Mouse (Mus musculus) limb, embryonic 14.5 days (tissue): ENCODE data around the gene Slc26a10. TPM values are rescaled to one million over a fixed set of nuclear protein-coding genes. Genes with fewer than 3 reads are reported as not detected.
A peak's percentile ranks its signal among the peaks of the same experiment; 100 is the strongest.

ENCODE experiments used
- ATAC-seq: fragments of 200-750 bp; cut with Nextera tagmentation; 2 replicates; pipeline ENCODE4 v1.8.0; 2017; ENCODE audit warnings: low read depth, moderate number of reproducible peaks, moderate TSS enrichment; ENCODE audit not compliant: low FRiP score
- DNase-seq: peaks from one replicate; pipeline ENCODE4 v3.0.0-alpha.2; 2015; ENCODE audit warnings: low spot score
- H3K27ac ChIP-seq: fragments of 300-500 bp; sonication (generic); replicated peaks from 2 replicates; pipeline ENCODE4 v1.5.1; 2014; ENCODE audit warnings: low read depth, mild to moderate bottlenecking, low read length, moderate library complexity, mixed read lengths
- H3K27me3 ChIP-seq: fragments of 300-500 bp; sonication (generic); 2 replicates; pipeline ENCODE4 v1.6.1; 2014; ENCODE audit warnings: low read length, mixed read lengths; ENCODE audit not compliant: control insufficient read depth, insufficient read depth
- H3K36me3 ChIP-seq: fragments of 300-500 bp; sonication (generic); 2 replicates; pipeline ENCODE4 v1.6.1; 2014; ENCODE audit warnings: mild to moderate bottlenecking, low read length, moderate library complexity, mixed read lengths; ENCODE audit not compliant: control insufficient read depth, insufficient read depth
- H3K4me1 ChIP-seq: fragments of 300-500 bp; sonication (generic); 2 replicates; pipeline ENCODE4 v1.6.1; 2014; ENCODE audit warnings: antibody characterized with exemption, low read length, mixed read lengths; ENCODE audit not compliant: control insufficient read depth, insufficient read depth
- H3K4me2 ChIP-seq: fragments of 300-500 bp; sonication (generic); replicated peaks from 2 replicates; pipeline ENCODE4 v1.6.1; 2014; ENCODE audit warnings: low read depth, mild to moderate bottlenecking, low read length, moderate library complexity; ENCODE audit not compliant: severe bottlenecking
- H3K4me3 ChIP-seq: fragments of 300-500 bp; sonication (generic); replicated peaks from 2 replicates; pipeline ENCODE4 v1.5.1; 2014; ENCODE audit warnings: low read length
- H3K9ac ChIP-seq: fragments of 300-500 bp; sonication (generic); 2 replicates; pipeline ENCODE4 v1.6.1; 2014; ENCODE audit warnings: mild to moderate bottlenecking, low read depth, low read length, moderate library complexity; ENCODE audit not compliant: severe bottlenecking
- H3K9me3 ChIP-seq: fragments of 300-500 bp; sonication (generic); 2 replicates; pipeline ENCODE4 v1.6.1; 2016; ENCODE audit warnings: low read length; ENCODE audit not compliant: control insufficient read depth
- POLR2A ChIP-seq: fragments of 200-500 bp; IDR thresholded peaks from 2 replicates; pipeline ENCODE4 v1.8.0; 2012; ENCODE audit warnings: inconsistent platforms, mild to moderate bottlenecking, moderate library complexity, borderline replicate concordance; ENCODE audit not compliant: insufficient read depth, insufficient read length; ENCODE audit errors: extremely low read depth
- WGBS: fragments of 180-500 bp; shearing (Covaris S2); extraction: QIAGEN DNeasy Blood & Tissue Kit; methylation state at CpG from one replicate; pipeline ENCODE4 v1.1.7; 2014; 5-methylcytosine and 5-hydroxymethylcytosine counted together
- polyA plus RNA-seq, 2 experiments: library from polyadenylated mRNA; depleted of rRNA in 1 of 2; stranded (reverse) in 1 of 2; unstranded in 1 of 2; fragments of >200 nt; fragmentation: Nextera tagmentation in 1 of 2; extraction: Ambion mirVana in 1 of 2; gene quantifications; 2 replicates each; pipeline versions ENCODE4 v1.2.1 to v1.2.3; 2012 to 2014

Slc26a10 gene
- polyA plus RNA-seq, 2 experiments = 0.81 to 2.9 TPM

- no peaks in the 10 kb centered on the region for H3K27me3 ChIP-seq
- WGBS = 63% methylated on average over 5 of the region's 5 CpGs
- no peaks in the 10 kb centered on the region for H3K9me3 ChIP-seq
- no peak for DNase-seq
- ATAC-seq = no peak
- no peak overlapping the region for H3K4me3 ChIP-seq
- no peak overlapping the region for H3K4me2 ChIP-seq
- H3K4me1 ChIP-seq = peaks cover 15% of the 10 kb centered on the region
- no peak overlapping the region for H3K9ac ChIP-seq
- no peak overlapping the region for H3K27ac ChIP-seq
- peaks cover 54% of the 10 kb centered on the region for H3K36me3 ChIP-seq
- no peak for TF ChIP-seq POLR2A
Observed at GRCm38 (mm10) chr10:127199068-127199467, 18.6 kb upstream of the Slc26a10 start.

- H3K4me1 ChIP-seq = peaks cover 15% of the 10 kb centered on the region
- DNase-seq = no peak
- no peak overlapping the region for H3K9ac ChIP-seq
- TF ChIP-seq POLR2A = no peak
- no peak overlapping the region for H3K27ac ChIP-seq
- no peak for ATAC-seq
- H3K27me3 ChIP-seq = no peaks in the 10 kb centered on the region
- H3K4me2 ChIP-seq = no peak overlapping the region
- peaks cover 49% of the 10 kb centered on the region for H3K36me3 ChIP-seq
- WGBS = 56% methylated on average over 2 of the region's 2 CpGs
- no peak overlapping the region for H3K4me3 ChIP-seq
- no peaks in the 10 kb centered on the region for H3K9me3 ChIP-seq
Observed at GRCm38 (mm10) chr10:127198492-127198891, 18.0 kb upstream of the Slc26a10 start.

GRCm38 (mm10) chr10:127197505-127198110, 17.2 kb upstream of the Slc26a10 start:
- H3K4me2 ChIP-seq = no peak overlapping the region
- no peaks in the 10 kb centered on the region for H3K9me3 ChIP-seq
- 87% methylated on average over 11 of the region's 11 CpGs for WGBS
- TF ChIP-seq POLR2A = no peak
- DNase-seq (no peak), ATAC-seq (no peak)
- peaks cover 48% of the 10 kb centered on the region for H3K36me3 ChIP-seq
- H3K4me1 ChIP-seq = peaks cover 15% of the 10 kb centered on the region
- no peaks in the 10 kb centered on the region for H3K27me3 ChIP-seq
- no peak overlapping the region for H3K27ac ChIP-seq
- no peak overlapping the region for H3K9ac ChIP-seq
- no peak overlapping the region for H3K4me3 ChIP-seq

- H3K27me3 ChIP-seq = no peaks in the 10 kb centered on the region
- no peak overlapping the region for H3K4me2 ChIP-seq
- H3K36me3 ChIP-seq = peaks cover 51% of the 10 kb centered on the region
- DNase-seq (no peak), ATAC-seq (no peak)
- 90% methylated on average over 8 of the region's 8 CpGs for WGBS
- no peaks in the 10 kb centered on the region for H3K9me3 ChIP-seq
- TF ChIP-seq POLR2A = no peak
- H3K4me3 ChIP-seq = no peak overlapping the region
- no peak overlapping the region for H3K9ac ChIP-seq
- peaks cover 15% of the 10 kb centered on the region for H3K4me1 ChIP-seq
- no peak overlapping the region for H3K27ac ChIP-seq
Observed at GRCm38 (mm10) chr10:127197104-127197503, 16.7 kb upstream of the Slc26a10 start.

GRCm38 (mm10) chr10:127196392-127196791, 15.9 kb upstream of the Slc26a10 start:
- no peaks in the 10 kb centered on the region for H3K27me3 ChIP-seq
- peaks cover 53% of the 10 kb centered on the region for H3K36me3 ChIP-seq
- peak overlapping the region; percentile 73 for H3K4me2 ChIP-seq
- ATAC-seq = peak; percentile 88
- H3K9me3 ChIP-seq = no peaks in the 10 kb centered on the region
- peak; percentile 82 for DNase-seq
- no peak for TF ChIP-seq POLR2A
- WGBS = 1% methylated on average over 5 of the region's 5 CpGs
- H3K27ac ChIP-seq = peak overlapping the region; percentile 93
- peak overlapping the region; percentile 93 for H3K9ac ChIP-seq
- peak overlapping the region; percentile 90 for H3K4me3 ChIP-seq
- H3K4me1 ChIP-seq = peaks cover 15% of the 10 kb centered on the region
